Mouse (Mus musculus): ENCODE measurements around the gene Gon4l.

GRCm38 (mm10) chr3:88803910-88804540, 31.0 kb upstream of the Gon4l start:
- TF ChIP-seq CTCF (IDR thresholded peaks at IDR 0.05; ENCODE audit: borderline replicate concordance, insufficient read depth, low read depth, low read length) (no peak), POLR2A (IDR thresholded peaks at IDR 0.05; ENCODE audit: borderline replicate concordance, insufficient read depth, low read length) (no peak)

Data from cerebellum, adult 2 months (tissue).